Comparison of ENCODE assay signal across 27 mouse cellular contexts in the genomic region with DNA sequence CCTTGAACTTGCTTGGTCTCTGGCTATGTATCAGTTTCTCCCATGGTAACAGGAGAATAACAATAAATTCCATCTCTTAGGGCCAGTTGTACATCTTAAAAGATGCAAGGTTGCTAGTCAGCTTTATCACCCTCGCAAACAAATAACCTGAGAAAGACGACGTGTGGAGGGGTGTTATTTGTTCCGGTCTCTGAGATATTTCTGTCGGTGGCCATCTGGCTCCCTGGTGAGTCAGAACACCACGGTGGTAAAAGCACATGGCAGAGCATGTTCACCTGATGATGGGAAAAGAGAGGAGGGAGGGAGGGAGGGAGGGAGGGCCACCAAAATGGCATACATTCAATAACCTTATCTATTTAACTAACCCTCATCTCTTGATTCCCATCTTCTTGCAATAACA.
"Had no signal": no experiment of that assay in that cellular context is flagged by ENCODE, and none has a peak within 500 bp of the region (broad histone marks: within the 10 kb centered on the region; RNA-seq: fewer than 3 reads in every experiment).

No protein-coding gene starts in this region.

- H3K36me3 ChIP-seq: limb, embryonic 10.5 days; limb, embryonic 13.5 days; liver, embryonic 12.5 days; liver, embryonic 15.5 days; lung, embryonic 15.5 days; midbrain, embryonic 10.5 days; midbrain, embryonic 13.5 days; neural tube, embryonic 13.5 days; stomach, embryonic 15.5 days had no signal

- H3K9me3 ChIP-seq: limb, embryonic 10.5 days; limb, embryonic 13.5 days; liver, embryonic 12.5 days; liver, embryonic 15.5 days; lung, embryonic 15.5 days; megakaryocyte, embryonic 14.5 days; midbrain, embryonic 10.5 days; midbrain, embryonic 13.5 days; neural tube, embryonic 13.5 days; stomach, embryonic 15.5 days had no signal

- H3K4me2 ChIP-seq: limb, embryonic 13.5 days; liver, embryonic 12.5 days; liver, embryonic 15.5 days; lung, embryonic 15.5 days; midbrain, embryonic 13.5 days; neural tube, embryonic 13.5 days; stomach, embryonic 15.5 days had no signal

- ATAC-seq: inflammation-experienced regulatory T-cells, adult 6 months; intestine, embryonic 16.5 days; liver, embryonic 12.5 days; midbrain, embryonic 13.5 days; midbrain, embryonic 16.5 days had no signal

- H3K27me3 ChIP-seq: limb, embryonic 13.5 days; liver, embryonic 12.5 days; liver, embryonic 15.5 days; lung, embryonic 15.5 days; midbrain, embryonic 13.5 days; neural tube, embryonic 13.5 days; stomach, embryonic 15.5 days had no signal

- H3K9ac ChIP-seq: limb, embryonic 13.5 days; liver, embryonic 12.5 days; liver, embryonic 15.5 days; lung, embryonic 15.5 days; midbrain, embryonic 13.5 days; neural tube, embryonic 13.5 days; stomach, embryonic 15.5 days had no signal

- H3K4me1 ChIP-seq: limb, embryonic 10.5 days; limb, embryonic 13.5 days; liver, embryonic 12.5 days; liver, embryonic 15.5 days; lung, embryonic 15.5 days; midbrain, embryonic 10.5 days; midbrain, embryonic 13.5 days; neural tube, embryonic 13.5 days; stomach, embryonic 15.5 days had no signal

- H3K4me3 ChIP-seq: layer of hippocampus, adult 2 months; limb, embryonic 10.5 days; limb, embryonic 13.5 days; liver, embryonic 12.5 days; liver, embryonic 15.5 days; lung, embryonic 15.5 days; megakaryocyte, embryonic 14.5 days; midbrain, embryonic 10.5 days; midbrain, embryonic 13.5 days; myocyte; neural tube, embryonic 13.5 days; stomach, embryonic 15.5 days had no signal

- H3K27ac ChIP-seq: kidney, postnatal 0 days; layer of hippocampus, adult 2 months; limb, embryonic 10.5 days; limb, embryonic 13.5 days; liver, embryonic 12.5 days; liver, embryonic 15.5 days; lung, embryonic 15.5 days; midbrain, embryonic 10.5 days; midbrain, embryonic 13.5 days; neural tube, embryonic 13.5 days; stomach, embryonic 15.5 days had no signal

- DNase-seq: kidney, adult 18-20 months; kidney, adult 9 months; kidney, postnatal 25 days; layer of hippocampus, adult 9-11 months; liver; lung, adult 18-20 months; lung, postnatal 10 days; lung, postnatal 36 days; retina, postnatal 1 day; spleen, adult 18-20 months; thymus, postnatal 25 days had no signal
